Mouse (Mus musculus) G1E (cell line): ENCODE measurements around the gene Dnph1.

ENCODE experiments used
- CTCF ChIP-seq: IDR thresholded peaks from 2 replicates; pipeline ENCODE4 v1.5.1; 2012; ENCODE audit warnings: low read depth, low read length, inconsistent platforms, mixed read lengths
- GATA1 ChIP-seq: IDR thresholded peaks from 2 replicates; pipeline ENCODE4 v1.6.1; 2012; ENCODE audit warnings: borderline replicate concordance, low read length, inconsistent platforms, mixed read lengths
- POLR2AphosphoS5 ChIP-seq: IDR thresholded peaks from 2 replicates; pipeline ENCODE4 v1.6.1; 2012; ENCODE audit warnings: low read depth, low read length, inconsistent platforms; ENCODE audit not compliant: insufficient replicate concordance
- TAL1 ChIP-seq: conservative IDR thresholded peaks from 2 replicates; pipeline ENCODE4 v1.6.1; 2012; ENCODE audit warnings: low read depth, low read length, inconsistent platforms, mixed read lengths

GRCm38 (mm10) chr17:46511059-46511710, 14.7 kb downstream of the Dnph1 start:
- no peak for TF ChIP-seq CTCF
- TF ChIP-seq GATA1 = no peak
- no peak for TF ChIP-seq TAL1
- no peak for TF ChIP-seq POLR2AphosphoS5
